Mouse (Mus musculus) limb, embryonic 14.5 days (tissue): ENCODE data around the gene Ric8b. TPM values are rescaled to one million over a fixed set of nuclear protein-coding genes. Genes with fewer than 3 reads are reported as not detected.

ENCODE experiments used
- ATAC-seq: fragments of 200-750 bp; cut with Nextera tagmentation; 2 replicates; pipeline ENCODE4 v1.8.0; 2017; ENCODE audit warnings: low read depth, moderate number of reproducible peaks, moderate TSS enrichment; ENCODE audit not compliant: low FRiP score
- DNase-seq: peaks from one replicate; pipeline ENCODE4 v3.0.0-alpha.2; 2015; ENCODE audit warnings: low spot score
- H3K27ac ChIP-seq: fragments of 300-500 bp; sonication (generic); replicated peaks from 2 replicates; pipeline ENCODE4 v1.5.1; 2014; ENCODE audit warnings: low read depth, mild to moderate bottlenecking, low read length, moderate library complexity, mixed read lengths
- H3K27me3 ChIP-seq: fragments of 300-500 bp; sonication (generic); 2 replicates; pipeline ENCODE4 v1.6.1; 2014; ENCODE audit warnings: low read length, mixed read lengths; ENCODE audit not compliant: control insufficient read depth, insufficient read depth
- H3K36me3 ChIP-seq: fragments of 300-500 bp; sonication (generic); 2 replicates; pipeline ENCODE4 v1.6.1; 2014; ENCODE audit warnings: mild to moderate bottlenecking, low read length, moderate library complexity, mixed read lengths; ENCODE audit not compliant: control insufficient read depth, insufficient read depth
- H3K4me1 ChIP-seq: fragments of 300-500 bp; sonication (generic); 2 replicates; pipeline ENCODE4 v1.6.1; 2014; ENCODE audit warnings: antibody characterized with exemption, low read length, mixed read lengths; ENCODE audit not compliant: control insufficient read depth, insufficient read depth
- H3K4me2 ChIP-seq: fragments of 300-500 bp; sonication (generic); replicated peaks from 2 replicates; pipeline ENCODE4 v1.6.1; 2014; ENCODE audit warnings: low read depth, mild to moderate bottlenecking, low read length, moderate library complexity; ENCODE audit not compliant: severe bottlenecking
- H3K4me3 ChIP-seq: fragments of 300-500 bp; sonication (generic); replicated peaks from 2 replicates; pipeline ENCODE4 v1.5.1; 2014; ENCODE audit warnings: low read length
- H3K9ac ChIP-seq: fragments of 300-500 bp; sonication (generic); 2 replicates; pipeline ENCODE4 v1.6.1; 2014; ENCODE audit warnings: mild to moderate bottlenecking, low read depth, low read length, moderate library complexity; ENCODE audit not compliant: severe bottlenecking
- H3K9me3 ChIP-seq: fragments of 300-500 bp; sonication (generic); 2 replicates; pipeline ENCODE4 v1.6.1; 2016; ENCODE audit warnings: low read length; ENCODE audit not compliant: control insufficient read depth
- POLR2A ChIP-seq: fragments of 200-500 bp; IDR thresholded peaks from 2 replicates; pipeline ENCODE4 v1.8.0; 2012; ENCODE audit warnings: inconsistent platforms, mild to moderate bottlenecking, moderate library complexity, borderline replicate concordance; ENCODE audit not compliant: insufficient read depth, insufficient read length; ENCODE audit errors: extremely low read depth
- WGBS: fragments of 180-500 bp; shearing (Covaris S2); extraction: QIAGEN DNeasy Blood & Tissue Kit; methylation state at CpG from one replicate; pipeline ENCODE4 v1.1.7; 2014; 5-methylcytosine and 5-hydroxymethylcytosine counted together
- polyA plus RNA-seq, 2 experiments: library from polyadenylated mRNA; depleted of rRNA in 1 of 2; stranded (reverse) in 1 of 2; unstranded in 1 of 2; fragments of >200 nt; fragmentation: Nextera tagmentation in 1 of 2; extraction: Ambion mirVana in 1 of 2; gene quantifications; 2 replicates each; pipeline versions ENCODE4 v1.2.1 to v1.2.3; 2012 to 2014

The Ric8b gene
- polyA plus RNA-seq, 2 experiments: 17.8 to 27.6 TPM

GRCm38 (mm10) chr10:84954236-84954635 lies 36.8 kb downstream of the Ric8b start:
- ATAC-seq (no peak), DNase-seq (no peak)
- H3K4me2 ChIP-seq: no peak overlapping the region
- no peak overlapping the region for H3K27ac ChIP-seq
- no peaks in the 10 kb centered on the region for H3K4me1 ChIP-seq
- H3K36me3 ChIP-seq: peaks cover 20% of the 10 kb centered on the region
- H3K9ac ChIP-seq: no peak overlapping the region
- no peaks in the 10 kb centered on the region for H3K9me3 ChIP-seq
- no peak overlapping the region for H3K4me3 ChIP-seq
- TF ChIP-seq POLR2A: no peak
- no peaks in the 10 kb centered on the region for H3K27me3 ChIP-seq
- 89% methylated on average over 10 of the region's 10 CpGs for WGBS

GRCm38 (mm10) chr10:84956173-84956572 lies 38.8 kb downstream of the Ric8b start:
- no peak for TF ChIP-seq POLR2A
- H3K27ac ChIP-seq: no peak overlapping the region
- WGBS: 72% methylated on average over 4 of the region's 4 CpGs
- peaks cover 20% of the 10 kb centered on the region for H3K36me3 ChIP-seq
- ATAC-seq: no peak
- DNase-seq: no peak
- H3K9ac ChIP-seq: no peak overlapping the region
- H3K4me1 ChIP-seq: no peaks in the 10 kb centered on the region
- no peak overlapping the region for H3K4me3 ChIP-seq
- H3K9me3 ChIP-seq: no peaks in the 10 kb centered on the region
- no peak overlapping the region for H3K4me2 ChIP-seq
- H3K27me3 ChIP-seq: no peaks in the 10 kb centered on the region

- ATAC-seq (no peak), DNase-seq (no peak)
- H3K27ac ChIP-seq: no peak overlapping the region
- TF ChIP-seq POLR2A: no peak
- no peak overlapping the region for H3K4me3 ChIP-seq
- WGBS: 91% methylated on average over 2 of the region's 2 CpGs
- peaks cover 20% of the 10 kb centered on the region for H3K36me3 ChIP-seq
- no peak overlapping the region for H3K9ac ChIP-seq
- H3K9me3 ChIP-seq: no peaks in the 10 kb centered on the region
- H3K4me2 ChIP-seq: no peak overlapping the region
- H3K27me3 ChIP-seq: no peaks in the 10 kb centered on the region
- H3K4me1 ChIP-seq: no peaks in the 10 kb centered on the region
Measured at GRCm38 (mm10) chr10:84958597-84958996, 41.2 kb downstream of the Ric8b start.

GRCm38 (mm10) chr10:84960380-84960930 lies 43.0 kb downstream of the Ric8b start:
- no peak for TF ChIP-seq POLR2A
- H3K27me3 ChIP-seq: no peaks in the 10 kb centered on the region
- DNase-seq (no peak), ATAC-seq (no peak)
- H3K4me1 ChIP-seq: no peaks in the 10 kb centered on the region
- H3K9me3 ChIP-seq: no peaks in the 10 kb centered on the region
- H3K27ac ChIP-seq: no peak overlapping the region
- WGBS: 50% methylated on average over 12 of the region's 12 CpGs
- H3K4me3 ChIP-seq: no peak overlapping the region
- H3K9ac ChIP-seq: no peak overlapping the region
- H3K4me2 ChIP-seq: no peak overlapping the region
- H3K36me3 ChIP-seq: peaks cover 23% of the 10 kb centered on the region

- peaks cover 5% of the 10 kb centered on the region for H3K4me1 ChIP-seq
- H3K9me3 ChIP-seq: no peaks in the 10 kb centered on the region
- no peak overlapping the region for H3K4me2 ChIP-seq
- TF ChIP-seq POLR2A: no peak
- H3K9ac ChIP-seq: no peak overlapping the region
- H3K4me3 ChIP-seq: no peak overlapping the region
- H3K27me3 ChIP-seq: no peaks in the 10 kb centered on the region
- H3K36me3 ChIP-seq: peaks cover 19% of the 10 kb centered on the region
- DNase-seq: no peak
- ATAC-seq: no peak
- H3K27ac ChIP-seq: no peak overlapping the region
- WGBS: 85% methylated on average over 5 of the region's 5 CpGs
Measured at GRCm38 (mm10) chr10:84963126-84963525, 45.7 kb downstream of the Ric8b start.

- no peak overlapping the region for H3K4me3 ChIP-seq
- no peak for TF ChIP-seq POLR2A
- no peak overlapping the region for H3K27ac ChIP-seq
- peaks cover 8% of the 10 kb centered on the region for H3K4me1 ChIP-seq
- no peaks in the 10 kb centered on the region for H3K9me3 ChIP-seq
- no peaks in the 10 kb centered on the region for H3K27me3 ChIP-seq
- no peak overlapping the region for H3K4me2 ChIP-seq
- peaks cover 14% of the 10 kb centered on the region for H3K36me3 ChIP-seq
- no peak overlapping the region for H3K9ac ChIP-seq
- ATAC-seq: no peak
- WGBS: 79% methylated on average over 3 of the region's 3 CpGs
- peak; percentile 55 for DNase-seq
Measured at GRCm38 (mm10) chr10:84963726-84964125, 46.3 kb downstream of the Ric8b start.
